Mouse (Mus musculus) kidney, embryonic 16.5 days (tissue): Measurements from ENCODE around the gene Ppp1r3g. TPM values are rescaled to one million over a fixed set of nuclear protein-coding genes. Genes with fewer than 3 reads are reported as not detected.
A peak's percentile ranks its signal among the peaks of the same experiment; 100 is the strongest.

ENCODE experiments used
- ATAC-seq: fragments of 200-750 bp; cut with Nextera tagmentation; 2 replicates; pipeline ENCODE4 v1.8.0; 2017; ENCODE audit warnings: moderate TSS enrichment; ENCODE audit not compliant: low FRiP score, low TSS enrichment
- H3K27ac ChIP-seq: fragments of 300-500 bp; sonication (generic); 2 replicates; pipeline ENCODE4 v1.5.1; 2014; ENCODE audit warnings: low read length
- H3K27me3 ChIP-seq: fragments of 300-500 bp; sonication (generic); 2 replicates; pipeline ENCODE4 v1.6.1; 2014; ENCODE audit warnings: low read length, control low read depth, mixed read lengths; ENCODE audit not compliant: insufficient read depth
- H3K36me3 ChIP-seq: fragments of 300-500 bp; sonication (generic); 2 replicates; pipeline ENCODE4 v1.6.1; 2014; ENCODE audit warnings: low read length, control low read depth, mixed read lengths; ENCODE audit not compliant: insufficient read depth
- H3K4me1 ChIP-seq: fragments of 300-500 bp; sonication (generic); 2 replicates; pipeline ENCODE4 v1.6.1; 2014; ENCODE audit warnings: low read length, control low read depth, mixed read lengths; ENCODE audit not compliant: insufficient read depth
- H3K4me2 ChIP-seq: fragments of 300-500 bp; sonication (generic); replicated peaks from 2 replicates; pipeline ENCODE4 v1.6.1; 2014; ENCODE audit warnings: low read depth, low read length
- H3K4me3 ChIP-seq: fragments of 300-500 bp; sonication (generic); 2 replicates; pipeline ENCODE4 v1.5.1; 2014; ENCODE audit warnings: mild to moderate bottlenecking, low read length
- H3K9ac ChIP-seq: fragments of 300-500 bp; sonication (generic); replicated peaks from 2 replicates; pipeline ENCODE4 v1.6.1; 2014; ENCODE audit warnings: low read length
- H3K9me3 ChIP-seq: fragments of 300-500 bp; sonication (generic); 2 replicates; pipeline ENCODE4 v1.6.1; 2016; ENCODE audit warnings: low read length, control low read depth
- WGBS: fragments of 180-500 bp; shearing (Covaris S2); extraction: QIAGEN DNeasy Blood & Tissue Kit; methylation state at CpG from one replicate; pipeline ENCODE4 v1.1.7; 2014; 5-methylcytosine and 5-hydroxymethylcytosine counted together
- polyA plus RNA-seq: library from polyadenylated mRNA; unstranded; fragments of >200 nt; fragmentation: Nextera tagmentation; extraction: Ambion mirVana; gene quantifications from 2 replicates; pipeline ENCODE4 v1.2.1, GENCODE M21; 2015

Gene Ppp1r3g
- polyA plus RNA-seq, 1 experiment from 2014 or later = 1.2 TPM

DNA sequence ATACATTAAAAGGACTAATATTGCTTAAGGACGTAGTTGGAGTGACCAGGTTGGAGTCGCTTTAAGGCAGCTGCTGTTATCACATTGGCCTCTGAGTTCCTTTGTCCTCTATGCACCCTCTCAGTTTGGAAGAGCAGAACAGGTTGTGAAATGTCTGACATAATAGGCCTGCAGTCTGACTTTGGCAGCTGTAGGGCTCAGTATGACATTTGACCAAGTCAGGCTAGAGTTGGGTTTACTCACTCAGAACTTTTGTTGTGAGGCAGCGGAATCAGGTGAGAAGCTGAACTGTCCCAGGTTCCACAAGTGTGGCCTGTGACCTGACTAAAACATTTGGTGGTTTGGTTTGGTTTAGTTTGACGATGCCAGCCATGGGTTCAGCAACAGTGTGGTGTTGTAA, 4.9 kb downstream of the Ppp1r3g start:
- H3K9ac ChIP-seq = no peak overlapping the region
- no peak for ATAC-seq
- H3K27ac ChIP-seq = no peak overlapping the region

DNA sequence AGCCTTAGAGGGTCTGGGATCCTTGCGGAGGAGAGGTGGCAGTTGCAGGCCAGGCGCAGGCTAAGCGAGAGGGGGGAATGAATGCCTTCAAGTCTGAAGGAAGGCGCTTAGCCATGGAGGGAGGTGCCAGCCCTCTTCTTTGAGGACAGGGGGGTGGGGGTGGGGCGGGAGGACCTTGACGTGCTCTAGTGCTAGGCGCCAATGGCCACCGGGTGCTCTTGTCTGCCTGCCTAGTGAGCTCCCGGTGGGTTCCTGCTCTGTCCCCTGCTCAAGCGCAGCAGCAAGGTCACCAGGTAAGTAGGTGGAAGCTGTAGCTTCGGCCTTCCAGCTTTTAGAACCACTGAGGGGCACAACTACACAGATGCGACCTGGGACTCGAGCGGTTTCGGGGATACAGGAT, 9.1 kb downstream of the Ppp1r3g start:
- Histone ChIP-seq H3K4me3 (peak overlapping the region; percentile 65), H3K4me1 (peaks cover 14% of the 10 kb centered on the region), H3K27ac (no peak overlapping the region), H3K9me3 (no peaks in the 10 kb centered on the region), H3K27me3 (peaks cover 26% of the 10 kb centered on the region), H3K4me2 (peak overlapping the region; percentile 93), H3K9ac (peak overlapping the region; percentile 18), H3K36me3 (no peaks in the 10 kb centered on the region)
- 6% methylated on average over 14 of the region's 15 CpGs for WGBS
- peak; percentile 24; the same call in 1 of the 2 replicates for ATAC-seq

More for the DNA sequence above, 4.9 kb downstream of the Ppp1r3g start:
- Histone ChIP-seq H3K4me3 (no peak overlapping the region), H3K4me1 (peaks cover 8% of the 10 kb centered on the region; the same call in 1 of the 2 replicates), H3K27me3 (peaks cover 12% of the 10 kb centered on the region), H3K9me3 (no peaks in the 10 kb centered on the region; the same call in 1 of the 2 replicates), H3K4me2 (no peak overlapping the region), H3K36me3 (no peaks in the 10 kb centered on the region)
- WGBS = 91% methylated on average over 4 of the region's 4 CpGs

DNA sequence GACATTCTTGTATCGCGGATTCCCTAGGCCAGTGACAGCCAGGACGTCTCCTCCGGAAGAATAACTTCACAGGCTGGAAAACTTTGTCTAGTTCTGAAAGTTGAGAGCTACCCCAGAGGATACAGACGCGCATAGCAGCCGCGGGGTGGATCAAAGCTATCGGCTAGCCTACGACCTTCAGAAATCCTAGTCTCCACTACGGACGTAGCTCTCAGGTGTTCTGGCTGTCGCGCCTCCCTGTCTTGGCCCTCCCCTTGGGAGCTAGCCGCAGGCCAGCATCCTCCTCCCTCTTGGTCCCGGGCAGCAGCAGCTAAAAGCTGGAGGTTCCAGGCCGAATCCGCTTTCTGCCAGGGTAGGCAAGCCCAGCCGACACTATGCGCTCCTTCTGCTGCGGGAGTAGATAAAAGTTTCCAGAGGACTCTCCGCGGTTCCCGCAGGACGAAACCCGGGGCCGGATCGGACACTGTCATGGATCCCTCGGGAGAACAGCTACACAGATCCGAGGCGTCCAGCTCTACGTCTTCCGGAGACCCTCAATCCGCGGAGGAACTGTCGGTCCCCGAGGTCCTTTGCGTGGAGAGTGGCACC, 9.6 kb downstream of the Ppp1r3g start:
- Histone ChIP-seq H3K36me3 (no peaks in the 10 kb centered on the region), H3K4me3 (peak overlapping the region; percentile 65), H3K4me2 (peak overlapping the region; percentile 93), H3K9me3 (no peaks in the 10 kb centered on the region), H3K4me1 (peaks cover 14% of the 10 kb centered on the region), H3K27ac (no peak overlapping the region), H3K27me3 (peaks cover 26% of the 10 kb centered on the region), H3K9ac (peak overlapping the region; percentile 18)
- under 1% methylated on average over 38 of the region's 38 CpGs for WGBS
- ATAC-seq = peak; percentile 80

DNA sequence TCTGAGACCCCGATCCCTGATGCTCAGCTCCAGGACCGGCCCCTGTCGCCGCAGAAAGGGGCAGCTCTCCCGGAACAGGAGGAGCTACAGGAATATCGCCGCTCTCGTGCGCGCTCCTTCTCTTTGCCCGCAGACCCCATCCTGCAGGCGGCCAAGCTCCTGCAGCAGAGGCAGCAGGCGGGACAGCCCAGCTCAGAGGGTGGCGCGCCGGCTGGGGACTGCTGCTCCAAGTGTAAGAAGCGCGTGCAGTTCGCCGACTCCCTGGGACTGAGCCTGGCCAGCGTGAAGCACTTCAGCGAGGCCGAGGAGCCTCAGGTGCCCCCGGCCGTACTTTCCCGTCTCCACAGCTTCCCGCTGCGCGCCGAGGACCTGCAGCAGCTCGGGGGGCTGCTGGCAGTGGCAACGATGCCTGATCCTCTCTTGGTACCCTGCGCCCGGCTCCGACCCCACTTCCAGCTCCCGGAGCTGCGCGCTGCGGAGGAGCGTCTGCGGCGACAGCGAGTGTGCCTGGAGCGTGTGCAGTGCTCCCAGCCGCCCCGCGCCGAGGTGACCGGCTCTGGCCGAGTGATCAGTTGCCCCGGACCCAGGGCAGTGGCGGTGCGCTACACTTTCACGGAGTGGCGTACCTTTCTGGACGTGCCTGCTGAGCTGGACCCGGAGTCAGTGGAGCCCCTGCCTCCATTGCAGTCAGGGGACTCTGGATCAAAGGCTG, 10.2 kb downstream of the Ppp1r3g start:
- Histone ChIP-seq H3K27me3 (peaks cover 26% of the 10 kb centered on the region), H3K4me3 (peak overlapping the region; percentile 65), H3K27ac (no peak overlapping the region), H3K36me3 (no peaks in the 10 kb centered on the region), H3K9me3 (no peaks in the 10 kb centered on the region), H3K4me1 (peaks cover 14% of the 10 kb centered on the region), H3K4me2 (peak overlapping the region; percentile 93), H3K9ac (peak overlapping the region; percentile 18)
- ATAC-seq = peak; percentile 80
- WGBS = under 1% methylated on average over 54 of the region's 57 CpGs

DNA sequence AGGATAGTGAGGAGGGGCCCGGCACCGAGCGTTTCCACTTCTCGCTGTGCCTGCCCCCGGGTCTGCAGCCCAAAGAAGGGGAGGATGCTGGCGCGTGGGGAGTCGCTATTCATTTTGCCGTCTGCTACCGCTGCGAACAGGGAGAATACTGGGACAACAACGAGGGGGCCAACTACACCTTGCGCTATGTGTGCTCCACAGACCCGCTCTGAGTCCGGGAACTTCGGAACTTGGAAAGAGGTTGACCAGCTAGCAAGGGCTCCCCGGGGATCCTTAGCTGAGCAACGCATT, 10.7 kb downstream of the Ppp1r3g start:
- H3K9ac ChIP-seq = peak overlapping the region; percentile 18
- H3K4me3 ChIP-seq = peak overlapping the region; percentile 65
- no peak overlapping the region for H3K27ac ChIP-seq
- WGBS = under 1% methylated on average over 18 of the region's 18 CpGs
- H3K9me3 ChIP-seq = no peaks in the 10 kb centered on the region
- peak overlapping the region; percentile 93 for H3K4me2 ChIP-seq
- H3K36me3 ChIP-seq = no peaks in the 10 kb centered on the region
- ATAC-seq = no peak
- peaks cover 14% of the 10 kb centered on the region for H3K4me1 ChIP-seq
- H3K27me3 ChIP-seq = peaks cover 26% of the 10 kb centered on the region

DNA sequence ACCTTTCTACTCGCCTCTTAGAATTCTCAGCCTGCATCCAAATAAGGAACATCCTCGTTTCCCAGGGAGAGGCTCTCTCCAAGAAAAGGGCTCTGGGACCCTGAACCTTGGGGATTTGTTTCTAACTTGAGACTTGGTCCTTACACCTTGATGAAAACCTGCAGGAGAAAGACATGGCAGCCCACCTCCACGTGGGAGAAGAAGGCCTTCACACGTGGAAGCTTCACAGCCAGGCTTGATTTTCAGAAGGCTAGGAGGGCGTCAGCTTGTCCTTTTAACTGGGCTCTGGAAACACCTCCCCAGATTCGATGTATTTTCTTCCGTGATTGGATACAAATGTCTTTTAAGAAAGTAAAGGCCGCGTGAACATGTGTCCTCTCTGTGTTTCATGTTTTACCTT, 11.2 kb downstream of the Ppp1r3g start:
- Histone ChIP-seq H3K36me3 (no peaks in the 10 kb centered on the region), H3K9me3 (no peaks in the 10 kb centered on the region), H3K27ac (no peak overlapping the region), H3K4me2 (peak overlapping the region; percentile 93), H3K9ac (no peak overlapping the region; the same call in 1 of the 2 replicates), H3K27me3 (peaks cover 26% of the 10 kb centered on the region), H3K4me3 (peak overlapping the region; percentile 65), H3K4me1 (peaks cover 14% of the 10 kb centered on the region)
- ATAC-seq = no peak
- 31% methylated on average over 9 of the region's 9 CpGs for WGBS

DNA sequence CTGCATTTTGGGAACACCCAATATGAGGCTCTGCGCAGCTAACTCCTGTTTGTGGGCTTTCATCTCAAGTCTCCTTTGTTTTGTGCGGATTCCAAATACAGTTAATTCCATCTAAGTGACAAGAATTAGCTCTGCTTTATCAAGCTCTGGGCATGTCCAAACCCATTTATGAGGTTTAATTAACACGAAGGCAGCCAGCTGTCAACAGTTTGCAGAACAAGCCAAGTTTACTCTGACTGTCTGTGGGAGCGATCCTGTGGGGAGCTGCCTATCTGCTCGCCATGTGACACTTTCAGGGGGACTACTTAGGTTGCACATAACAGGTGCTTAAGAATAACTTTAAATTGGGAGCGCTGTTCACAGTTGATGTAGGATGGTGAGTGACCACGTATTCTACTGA, 18.3 kb downstream of the Ppp1r3g start:
- ATAC-seq = no peak
- Histone ChIP-seq H3K4me3 (no peak overlapping the region), H3K27me3 (no peaks in the 10 kb centered on the region), H3K9me3 (no peaks in the 10 kb centered on the region), H3K36me3 (peaks cover 6% of the 10 kb centered on the region; the same call in 1 of the 2 replicates), H3K27ac (no peak overlapping the region), H3K4me1 (no peaks in the 10 kb centered on the region), H3K9ac (no peak overlapping the region), H3K4me2 (no peak overlapping the region)
- 87% methylated on average over 7 of the region's 7 CpGs for WGBS

DNA sequence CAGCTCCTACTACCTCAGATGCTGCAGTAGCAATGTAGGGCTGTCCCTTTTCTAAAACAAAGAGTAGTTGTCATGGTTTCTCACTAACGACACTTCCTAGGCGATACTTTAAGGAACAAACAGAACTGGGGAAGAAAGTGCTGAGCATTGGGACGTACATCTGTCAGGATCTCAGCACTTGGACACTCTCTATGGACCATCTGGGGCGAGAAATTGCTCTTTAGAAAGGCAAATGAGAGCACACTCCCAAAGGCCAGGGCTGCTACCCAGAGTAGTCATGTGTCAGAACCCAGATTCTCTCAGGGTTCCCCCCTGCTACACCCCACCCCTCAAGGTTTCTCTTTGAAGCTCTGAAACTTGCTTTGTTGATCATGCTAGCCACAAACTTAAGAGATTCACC, 21.8 kb downstream of the Ppp1r3g start:
- Histone ChIP-seq H3K36me3 (peaks cover 6% of the 10 kb centered on the region; the same call in 1 of the 2 replicates), H3K9ac (no peak overlapping the region), H3K27ac (no peak overlapping the region), H3K9me3 (no peaks in the 10 kb centered on the region), H3K4me2 (no peak overlapping the region), H3K27me3 (no peaks in the 10 kb centered on the region), H3K4me1 (no peaks in the 10 kb centered on the region), H3K4me3 (no peak overlapping the region)
- ATAC-seq = no peak
- WGBS = 79% methylated on average over 4 of the region's 4 CpGs

DNA sequence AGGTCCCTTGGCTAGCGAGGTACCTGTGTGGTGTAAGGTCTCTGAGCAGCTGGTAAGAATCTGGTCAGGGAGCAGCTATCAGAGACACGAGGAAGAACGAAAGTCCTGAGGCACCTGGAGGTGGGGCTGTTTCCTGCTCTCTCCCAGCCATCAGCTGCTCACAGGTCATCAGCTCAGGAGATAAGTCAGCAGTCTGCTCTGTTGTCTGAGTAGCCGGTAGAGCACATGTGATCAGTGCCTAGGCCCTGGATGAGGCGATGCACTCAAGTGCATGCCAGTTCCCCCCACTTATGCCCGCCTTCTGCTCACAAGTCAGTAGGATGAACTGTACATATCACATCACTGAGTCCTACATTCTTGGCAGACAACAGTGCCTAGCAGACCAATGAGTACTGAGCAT, 24.3 kb downstream of the Ppp1r3g start:
- no peak for ATAC-seq
- H3K4me1 ChIP-seq = 0 out of 2 replicates have a peak, but pooled peaks cover 4% of the 10 kb centered on the region
- WGBS = 84% methylated on average over 6 of the region's 6 CpGs
- no peak overlapping the region for H3K27ac ChIP-seq
- peaks cover 4% of the 10 kb centered on the region; the same call in 1 of the 2 replicates for H3K36me3 ChIP-seq
- no peak overlapping the region for H3K4me2 ChIP-seq
- no peaks in the 10 kb centered on the region for H3K9me3 ChIP-seq
- no peak overlapping the region for H3K4me3 ChIP-seq
- H3K27me3 ChIP-seq = no peaks in the 10 kb centered on the region
- no peak overlapping the region for H3K9ac ChIP-seq

DNA sequence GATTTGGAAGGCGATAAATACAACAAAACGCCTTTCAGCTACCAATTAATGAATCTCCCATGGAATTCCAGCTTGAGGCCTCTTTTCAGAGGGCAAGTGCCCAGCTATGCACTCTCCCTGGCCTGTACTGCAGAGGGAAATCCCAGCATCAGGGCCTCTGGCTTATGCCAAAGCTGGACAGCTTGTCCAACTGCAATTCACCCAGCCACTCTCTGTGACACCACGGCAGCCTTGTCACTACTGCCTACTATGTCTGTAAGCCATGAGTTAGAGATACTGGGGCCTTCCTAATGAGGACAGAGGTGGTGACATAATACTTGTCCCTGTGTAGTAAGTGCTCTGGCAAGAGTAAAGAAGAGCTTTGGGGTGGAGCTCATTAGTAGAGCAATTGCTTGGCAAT, 30.7 kb downstream of the Ppp1r3g start:
- H3K4me3 ChIP-seq = no peak overlapping the region
- ATAC-seq = no peak
- H3K4me2 ChIP-seq = no peak overlapping the region
- WGBS = 83% methylated on average over 3 of the region's 3 CpGs
- H3K4me1 ChIP-seq = 0 out of 2 replicates have a peak, but pooled peaks cover 4% of the 10 kb centered on the region
- no peaks in the 10 kb centered on the region for H3K27me3 ChIP-seq
- no peak overlapping the region for H3K27ac ChIP-seq
- no peaks in the 10 kb centered on the region for H3K9me3 ChIP-seq
- H3K36me3 ChIP-seq = no peaks in the 10 kb centered on the region
- H3K9ac ChIP-seq = no peak overlapping the region
